Mouse (Mus musculus): Measurements from ENCODE around the gene Cdk6. TPM values are rescaled to one million over a fixed set of nuclear protein-coding genes. Genes with fewer than 3 reads are reported as not detected.
"Not testable (repeated sequence)": the region's sequence is repeated elsewhere in the genome, so short reads cannot be mapped to it uniquely, and the experiment has no call there.

Gene Cdk6
- total RNA-seq, 2 experiments from 2014 or later = 6.9 to 9.6 TPM

- not testable (repeated sequence) for DNase-seq
Measured at GRCm38 (mm10) chr5:3434105-3434504, 92.8 kb downstream of the Cdk6 start.

DNA sequence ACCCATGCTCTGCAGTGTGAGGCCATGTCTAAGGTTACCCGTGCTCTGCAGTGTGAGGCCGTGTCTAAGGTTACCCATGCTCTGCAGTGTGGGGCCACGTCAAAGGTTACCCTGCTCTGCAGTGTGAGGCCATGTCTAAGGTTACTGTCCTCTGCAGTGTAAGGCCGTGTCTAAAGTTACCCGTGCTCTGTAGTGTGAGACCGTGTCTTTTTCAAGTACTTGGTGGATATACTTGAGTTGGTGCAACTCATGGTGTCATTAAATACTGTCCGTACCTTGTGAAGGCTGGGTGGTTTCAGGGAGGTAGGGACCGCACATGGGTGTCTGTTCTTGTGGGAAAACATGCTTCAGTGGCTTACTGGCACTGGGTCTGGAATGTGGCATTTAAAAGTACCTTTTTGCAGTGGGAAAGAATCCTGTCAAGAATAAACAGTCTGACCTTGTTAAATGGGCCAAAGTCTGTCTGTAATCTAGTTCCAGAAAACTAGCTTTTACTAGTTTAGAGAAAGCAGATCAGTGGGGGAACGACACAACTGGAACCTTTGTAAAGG is 97.2 kb downstream of the Cdk6 start:
- DNase-seq = not testable (repeated sequence)

GRCm38 (mm10) chr5:3439386-3439785 is 98.1 kb downstream of the Cdk6 start:
- not testable (repeated sequence) for DNase-seq

DNA sequence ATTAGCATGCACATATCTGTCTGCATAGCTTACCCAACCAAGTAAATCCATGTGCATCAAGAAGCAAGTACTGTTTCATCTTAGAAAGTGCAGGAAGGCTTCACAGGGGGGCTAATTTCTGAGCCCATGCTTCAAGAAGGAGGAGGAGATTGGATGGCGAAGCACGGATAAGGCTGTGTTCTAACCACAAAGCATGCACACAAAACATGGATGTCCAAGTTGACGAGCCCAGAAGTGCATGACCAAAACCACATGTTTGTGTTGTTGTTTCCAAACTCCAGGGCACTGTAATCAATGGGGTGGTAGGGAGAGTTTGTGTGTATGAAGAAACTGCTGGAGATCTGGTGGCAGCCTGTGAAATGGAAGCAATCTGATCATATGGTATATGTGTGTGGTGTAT is 101.2 kb downstream of the Cdk6 start:
- DNase-seq = not testable (repeated sequence)

DNA sequence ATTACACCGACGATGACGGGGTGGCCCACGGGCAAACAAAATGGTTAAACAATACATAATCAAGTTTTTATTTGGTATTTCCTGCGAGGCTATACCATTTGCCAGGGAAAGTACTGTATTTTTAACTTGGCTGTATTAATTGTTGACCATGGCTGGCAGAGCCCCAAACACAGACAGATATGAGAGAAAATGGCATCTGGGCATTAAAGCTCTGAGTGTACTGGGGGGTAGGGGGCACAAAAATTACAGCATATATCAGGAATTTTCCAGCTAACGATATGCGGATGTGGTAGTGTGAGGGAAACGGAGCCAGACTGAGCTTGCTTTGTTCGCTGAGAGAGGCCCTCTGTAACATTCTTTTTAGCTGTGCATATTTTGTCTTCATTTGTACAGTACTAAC is 109.9 kb downstream of the Cdk6 start:
- DNase-seq = not testable (repeated sequence)

GRCm38 (mm10) chr5:3453946-3454345 is 112.7 kb downstream of the Cdk6 start:
- not testable (repeated sequence) for DNase-seq

- DNase-seq = no peak
Measured at GRCm38 (mm10) chr5:3460907-3461306, 119.6 kb downstream of the Cdk6 start.

DNA sequence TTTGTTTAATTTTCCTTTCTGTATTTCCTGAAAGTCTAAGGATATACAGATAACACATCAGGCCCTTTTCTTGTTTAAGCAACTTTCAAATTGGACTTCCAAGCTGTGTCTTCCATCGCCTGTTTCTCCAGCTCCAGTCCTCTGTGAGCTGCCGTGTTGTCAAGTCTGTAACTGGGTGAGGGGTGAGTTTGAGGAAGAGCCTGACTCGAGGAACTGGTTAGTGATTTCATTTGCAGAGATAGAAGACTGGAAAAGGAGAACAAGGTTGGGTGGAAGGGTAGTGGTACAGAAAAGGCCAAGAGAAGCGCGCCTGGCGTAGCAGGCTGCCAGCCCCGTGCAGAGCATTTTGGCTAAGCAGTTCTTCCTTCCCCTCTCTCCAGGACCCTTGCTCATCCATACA is 120.1 kb downstream of the Cdk6 start:
- no peak for DNase-seq

DNA sequence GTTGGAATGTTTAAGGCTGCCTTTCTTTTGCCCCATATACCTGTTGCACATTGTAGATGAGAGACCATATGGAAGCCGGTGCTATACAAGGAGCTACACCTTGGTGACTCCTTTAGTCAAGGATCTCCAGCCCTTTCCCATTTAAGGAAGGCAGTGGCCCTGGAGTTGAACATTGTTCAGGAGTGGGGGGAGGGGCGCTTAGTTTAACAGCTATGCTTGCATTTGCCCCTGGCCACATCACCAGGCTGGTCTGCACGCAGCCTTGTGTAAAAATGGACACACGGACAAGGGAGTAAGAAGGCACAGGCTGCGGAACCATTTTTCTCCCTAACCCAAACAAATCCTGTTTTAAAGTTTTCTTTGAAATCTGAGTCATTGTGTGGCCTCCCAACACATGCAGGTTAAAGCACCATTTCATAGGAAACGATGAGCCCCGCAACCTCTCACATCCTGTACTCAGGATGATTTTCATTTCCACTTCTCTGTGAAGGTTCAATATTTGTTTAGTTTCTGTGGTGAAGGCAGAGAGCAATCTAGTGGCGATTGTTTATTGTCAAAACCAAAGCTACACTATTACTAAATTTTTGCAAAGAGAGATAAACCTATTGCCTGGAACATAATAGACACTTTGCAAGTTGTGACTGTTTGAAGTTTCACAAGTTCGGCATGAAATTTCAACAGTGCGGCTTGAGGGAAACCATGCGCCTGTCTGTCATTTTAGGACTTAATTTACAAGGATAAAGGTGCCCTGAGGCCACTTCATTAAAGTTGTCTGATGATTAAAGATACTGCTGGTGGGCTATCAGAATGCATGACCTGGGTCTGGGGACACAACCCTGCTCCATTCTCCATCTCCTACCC is 121.8 kb downstream of the Cdk6 start:
- no peak for DNase-seq

DNA sequence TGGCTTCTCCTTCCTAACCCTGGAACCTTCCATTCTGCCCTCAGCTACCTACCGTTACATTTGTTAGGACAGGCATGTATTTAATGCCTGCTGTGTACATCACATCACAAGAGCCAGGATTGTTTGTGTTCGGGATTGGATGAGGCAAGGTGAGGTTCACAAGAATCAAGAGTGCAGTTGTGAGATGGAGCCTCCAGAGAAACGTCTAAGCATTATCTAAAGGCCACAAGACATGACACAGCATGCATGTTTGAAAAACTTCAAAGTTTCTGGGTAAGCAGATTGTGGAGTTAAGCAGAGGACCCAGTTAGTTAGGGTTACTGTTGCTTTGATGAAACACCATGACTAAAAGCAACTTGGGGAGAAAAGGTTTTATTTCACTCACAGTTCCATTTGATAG is 122.5 kb downstream of the Cdk6 start:
- DNase-seq = no peak

GRCm38 (mm10) chr5:3466069-3466877 is 125.0 kb downstream of the Cdk6 start:
- no peak for DNase-seq

GRCm38 (mm10) chr5:3470866-3471265 is 129.6 kb downstream of the Cdk6 start:
- no peak for DNase-seq

DNA sequence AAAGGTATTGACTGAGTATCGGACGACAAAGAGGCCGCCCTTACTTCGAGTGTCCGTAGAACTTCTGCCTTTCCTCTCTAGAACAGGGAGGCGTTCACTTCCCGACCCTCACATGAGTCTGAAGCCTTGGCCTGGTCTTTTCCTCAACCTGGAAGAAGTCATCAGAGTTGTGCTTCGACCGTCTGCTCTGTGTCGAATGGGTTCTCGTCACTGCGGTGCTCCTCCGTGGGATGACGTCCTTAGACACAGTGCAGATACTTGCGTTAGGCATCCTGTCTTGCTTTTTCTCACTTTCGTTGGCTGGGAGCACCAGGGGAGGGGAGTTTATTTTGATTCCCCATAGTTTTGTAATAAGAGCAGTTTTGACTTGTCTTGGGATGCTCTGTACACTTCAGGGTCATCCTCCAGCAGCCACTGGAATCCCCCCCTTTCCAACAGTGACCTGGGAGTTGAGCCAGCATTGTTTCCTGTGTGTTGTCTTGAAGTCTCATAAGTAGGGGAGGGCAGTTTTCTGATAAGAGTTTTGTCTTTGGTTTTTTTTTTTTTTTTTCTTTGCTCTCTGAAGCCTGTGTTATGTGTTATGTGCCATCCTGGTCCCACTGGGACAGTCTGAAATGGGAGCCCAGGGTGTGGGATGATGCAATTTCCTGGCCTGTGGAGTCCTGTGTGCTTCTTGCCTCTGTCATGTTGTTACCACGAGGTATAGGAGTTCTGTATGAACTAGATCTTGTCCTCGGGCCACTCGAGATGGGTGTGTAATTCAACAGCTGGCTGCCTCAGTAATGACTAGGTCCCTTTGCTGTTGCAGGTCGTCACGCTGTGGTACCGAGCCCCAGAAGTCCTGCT is 131.2 kb downstream of the Cdk6 start:
- no peak for DNase-seq

- no peak for DNase-seq
Measured at GRCm38 (mm10) chr5:3477711-3478110, 136.4 kb downstream of the Cdk6 start.

DNA sequence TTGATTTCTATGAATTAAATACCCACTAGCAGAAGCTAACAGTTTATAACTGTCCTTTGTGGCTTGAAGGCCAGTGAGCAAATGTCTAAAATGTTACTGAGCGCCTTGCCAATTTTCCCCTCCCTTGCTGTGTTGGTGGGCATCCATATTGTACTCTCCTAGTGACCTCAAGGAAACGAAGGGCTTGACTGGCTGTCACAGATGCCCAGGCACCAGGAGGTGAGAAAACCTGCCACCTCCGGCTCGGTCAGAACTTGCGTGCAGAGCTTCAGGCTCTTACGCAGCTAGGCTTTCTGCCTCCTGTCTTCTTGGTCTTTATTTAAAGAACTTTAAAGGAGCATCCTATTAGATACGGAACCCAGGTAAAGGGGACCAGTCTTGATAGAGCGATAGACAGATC is 136.9 kb downstream of the Cdk6 start:
- no peak for DNase-seq

DNA sequence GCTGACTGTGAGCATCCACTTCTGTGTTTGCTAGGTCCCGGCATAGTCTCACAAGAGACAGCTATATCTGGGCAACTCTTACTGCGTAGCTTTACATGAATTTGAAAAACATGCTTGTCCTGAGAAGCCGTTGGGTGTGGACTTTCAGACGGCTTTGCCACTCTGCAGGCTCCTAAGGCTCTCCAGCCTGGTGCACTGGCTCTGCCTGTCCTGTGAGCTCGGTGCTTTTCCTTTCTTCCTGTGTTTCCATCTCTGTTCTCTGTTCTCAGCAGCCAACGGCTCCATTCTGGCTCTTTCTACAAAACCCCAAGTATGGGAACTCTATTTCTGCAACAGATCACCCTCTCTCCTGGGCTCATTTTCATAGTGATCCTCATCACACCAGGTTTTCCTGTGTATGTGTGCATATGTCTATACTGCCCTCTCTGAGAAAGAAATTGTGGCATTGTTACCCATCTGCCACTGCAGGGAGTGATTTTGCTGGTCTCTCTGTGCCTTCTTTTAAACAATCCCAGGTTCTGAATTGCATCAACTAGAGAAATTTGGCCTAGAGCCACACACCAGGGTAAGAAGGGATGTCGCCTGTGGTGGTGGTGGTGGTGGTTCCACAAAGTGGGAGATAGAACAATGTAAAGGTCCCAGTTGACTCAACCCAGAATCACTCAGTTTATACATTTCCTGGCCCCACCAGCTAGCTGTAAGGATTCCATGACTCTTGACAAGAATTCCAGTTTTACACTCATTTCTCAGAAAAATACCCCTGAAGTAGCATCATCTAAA is 137.9 kb downstream of the Cdk6 start:
- DNase-seq = no peak

DNA sequence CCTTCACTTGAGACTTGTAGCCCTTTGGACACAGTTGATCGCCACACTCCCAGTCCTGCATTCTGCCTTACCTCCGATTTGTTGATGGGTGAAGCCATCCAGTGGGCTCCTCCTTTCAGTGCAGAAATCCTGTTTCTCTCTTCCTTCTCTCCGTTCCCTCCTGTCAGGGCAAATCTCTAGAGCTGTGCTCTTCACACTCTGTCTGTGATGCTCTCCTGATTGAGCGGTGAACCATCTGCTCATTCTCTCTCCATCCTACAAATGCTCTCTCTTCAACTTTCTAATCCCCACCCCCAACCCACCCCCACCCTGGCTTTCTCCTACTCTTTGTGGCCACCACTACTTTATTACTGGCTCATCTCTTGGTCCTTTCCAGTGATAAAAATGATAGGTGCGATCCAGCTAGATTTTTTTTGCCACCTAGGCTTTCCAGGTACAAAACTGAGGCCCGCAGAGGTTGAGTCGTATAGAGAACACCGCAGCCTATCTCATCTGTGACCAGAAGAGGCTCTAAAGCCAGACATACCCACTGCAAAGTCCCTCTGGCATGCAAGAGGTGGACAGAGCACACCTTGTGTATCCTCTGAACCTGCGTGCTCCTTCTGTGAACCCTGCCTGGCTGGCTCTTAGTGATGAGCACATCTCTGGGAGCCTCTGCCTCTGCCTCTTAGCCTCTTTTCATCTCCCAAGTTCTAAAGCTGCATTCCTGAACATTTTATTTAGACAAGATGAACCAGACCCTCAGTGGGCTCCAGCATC is 139.5 kb downstream of the Cdk6 start:
- DNase-seq = no peak

- DNase-seq = no peak
Measured at GRCm38 (mm10) chr5:3482474-3482873, 141.2 kb downstream of the Cdk6 start.

- DNase-seq = no peak
Measured at GRCm38 (mm10) chr5:3483054-3483722, 141.9 kb downstream of the Cdk6 start.

Measured in gastrocnemius, postnatal 10 days (tissue).